Mouse (Mus musculus): ENCODE data around the gene Adh7. TPM values are rescaled to one million over a fixed set of nuclear protein-coding genes. Genes with fewer than 3 reads are reported as not detected.

Adh7 gene
- total RNA-seq, 2 experiments from 2014 or later, result 22.2 to 29.2 TPM

DNA sequence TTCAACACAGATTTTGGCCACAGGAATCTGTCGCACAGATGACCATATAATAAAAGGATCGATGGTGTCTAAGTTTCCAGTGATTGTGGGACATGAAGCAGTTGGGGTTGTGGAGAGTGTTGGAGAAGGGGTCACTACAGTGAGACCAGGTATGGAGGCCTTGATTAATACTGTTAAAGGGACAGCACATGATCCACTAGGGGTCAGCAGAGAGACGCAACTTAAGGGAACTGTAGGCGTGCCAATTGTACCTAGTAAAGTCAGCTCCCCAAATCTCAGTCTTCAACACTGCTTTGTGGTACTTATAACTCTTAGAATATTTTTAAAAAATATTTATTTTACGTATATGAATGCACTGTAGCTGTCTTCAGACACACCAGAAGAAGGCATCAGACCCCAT lies 5.4 kb downstream of the Adh7 start:
- DNase-seq (ENCODE audit: low spot score in 2 of 2), result peak in 1 of 2 experiments; percentile 46

DNA sequence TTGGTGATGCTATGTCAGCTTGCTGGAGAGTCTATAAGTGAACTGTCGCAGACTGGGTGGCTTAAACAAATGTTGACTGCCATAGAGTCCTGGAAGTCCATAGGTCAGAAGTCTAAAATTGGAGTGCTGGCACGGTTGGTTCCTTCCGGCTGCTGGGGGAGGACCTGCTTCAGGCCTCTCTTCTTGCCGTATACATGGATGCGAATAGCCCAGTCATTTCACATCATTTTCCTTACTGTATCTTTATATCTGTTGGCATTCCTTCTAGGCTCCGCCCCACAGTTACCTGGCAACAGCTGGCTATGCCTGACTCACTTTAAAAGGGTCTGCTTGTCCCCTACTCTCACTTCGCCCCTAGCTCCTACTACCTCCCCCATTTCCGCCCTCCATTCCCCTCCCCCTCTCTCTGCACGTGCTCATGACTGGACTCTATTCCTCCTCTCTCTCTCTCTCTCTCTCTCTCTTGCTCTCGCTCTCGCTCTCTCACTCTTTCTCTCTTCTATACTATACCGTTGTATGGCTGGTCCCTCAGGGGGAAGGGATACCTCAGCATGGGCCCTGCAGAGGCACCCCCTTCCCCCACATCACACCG lies 6.9 kb downstream of the Adh7 start:
- no peak for DNase-seq (ENCODE audit: low spot score in 2 of 2)

DNA sequence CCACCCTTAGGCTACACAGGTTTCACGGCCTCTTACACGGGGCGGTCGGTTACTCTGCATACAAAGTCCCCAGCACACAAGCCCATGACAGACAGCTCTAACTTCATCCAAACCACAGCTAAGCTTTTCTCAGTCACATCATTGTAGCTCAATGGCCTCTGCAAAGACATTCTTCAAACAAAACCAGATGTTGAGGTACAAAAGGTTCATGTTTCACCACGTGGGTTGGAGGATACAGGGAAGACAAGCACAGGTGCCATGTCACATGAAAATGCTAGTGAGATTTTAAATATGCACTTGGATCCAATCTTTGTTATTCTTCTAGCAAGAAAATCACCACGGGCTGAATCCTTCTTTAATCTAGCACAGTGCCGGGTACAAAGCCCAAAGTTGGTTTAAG lies 7.8 kb downstream of the Adh7 start:
- DNase-seq (ENCODE audit: low spot score in 2 of 2), result no peak

DNA sequence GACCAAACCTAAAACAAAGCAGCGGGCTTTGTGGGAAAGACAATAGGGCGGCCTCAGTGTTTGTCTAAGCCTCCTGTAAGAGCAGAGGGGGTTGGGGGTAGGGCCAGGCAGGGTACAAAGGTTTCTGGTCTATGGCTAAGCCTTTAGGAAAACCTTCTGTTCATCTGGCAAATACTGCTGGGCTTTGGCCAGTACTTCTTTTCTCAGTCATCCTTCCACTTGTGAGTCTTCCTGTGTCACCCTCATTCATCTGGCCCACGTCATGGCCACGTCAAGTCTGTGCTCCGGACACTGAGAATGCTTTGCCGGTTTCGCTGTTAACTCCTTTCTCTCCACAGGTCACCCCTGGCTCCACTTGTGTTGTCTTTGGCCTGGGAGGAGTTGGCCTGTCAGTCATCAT lies 8.3 kb downstream of the Adh7 start:
- no peak for DNase-seq (ENCODE audit: low spot score in 2 of 2)

DNA sequence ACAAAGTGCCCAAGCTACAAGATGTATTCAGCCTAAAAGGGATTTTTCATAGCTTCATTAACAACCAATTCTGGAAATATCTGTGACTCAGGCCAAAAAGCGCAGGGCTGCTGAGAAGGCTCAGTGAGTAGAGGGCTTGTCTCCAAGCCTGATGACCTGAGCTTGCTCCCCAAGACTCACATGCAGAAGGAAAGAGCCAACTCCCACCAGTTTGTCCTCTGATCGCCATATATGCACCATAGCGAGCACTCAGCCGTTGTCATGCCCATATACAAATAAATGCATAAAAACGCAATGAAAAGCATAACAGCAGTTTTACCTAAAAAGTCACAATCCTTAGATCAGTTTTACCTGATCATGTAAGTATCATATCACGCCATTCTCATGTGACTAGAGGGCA lies 8.9 kb downstream of the Adh7 start:
- no peak for DNase-seq (ENCODE audit: low spot score in 2 of 2)

DNA sequence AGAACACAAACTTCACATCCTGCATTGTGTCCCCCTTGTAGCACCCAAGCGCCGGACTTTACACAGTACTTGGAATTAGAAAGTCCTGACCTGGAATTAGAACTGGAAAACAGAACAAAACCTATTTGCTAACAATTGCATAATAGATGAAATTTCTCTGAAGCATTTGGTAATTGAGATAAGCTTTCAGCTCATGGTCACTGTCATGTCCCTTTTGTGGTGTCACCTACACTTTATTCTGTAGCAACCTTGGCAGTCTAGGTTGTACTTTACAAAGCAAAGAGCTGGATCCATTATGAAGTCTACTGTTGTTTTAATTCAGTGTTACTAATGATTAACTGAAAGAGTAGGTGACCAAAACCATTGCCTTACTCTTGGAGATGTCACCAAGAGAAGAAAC lies 9.5 kb downstream of the Adh7 start:
- no peak for DNase-seq (ENCODE audit: low spot score in 2 of 2)

DNA sequence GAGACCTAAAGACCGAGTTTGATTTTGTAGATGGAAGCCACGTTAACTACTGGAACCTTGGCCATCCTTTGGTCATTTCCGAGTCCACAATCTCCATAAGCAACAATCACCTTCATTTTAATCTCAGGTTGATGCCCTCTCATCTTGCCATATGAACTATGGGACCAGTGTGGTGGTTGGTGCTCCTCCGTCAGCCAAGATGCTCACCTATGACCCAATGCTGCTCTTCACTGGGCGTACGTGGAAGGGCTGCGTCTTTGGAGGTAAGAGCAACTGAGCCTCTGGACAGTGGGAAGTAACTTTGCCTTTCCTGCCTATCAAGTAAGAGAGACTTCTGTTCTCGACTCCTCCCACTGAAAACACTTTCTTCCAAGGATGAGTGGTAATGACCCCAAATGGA lies 10.2 kb downstream of the Adh7 start:
- no peak for DNase-seq (ENCODE audit: low spot score in 2 of 2)

DNA sequence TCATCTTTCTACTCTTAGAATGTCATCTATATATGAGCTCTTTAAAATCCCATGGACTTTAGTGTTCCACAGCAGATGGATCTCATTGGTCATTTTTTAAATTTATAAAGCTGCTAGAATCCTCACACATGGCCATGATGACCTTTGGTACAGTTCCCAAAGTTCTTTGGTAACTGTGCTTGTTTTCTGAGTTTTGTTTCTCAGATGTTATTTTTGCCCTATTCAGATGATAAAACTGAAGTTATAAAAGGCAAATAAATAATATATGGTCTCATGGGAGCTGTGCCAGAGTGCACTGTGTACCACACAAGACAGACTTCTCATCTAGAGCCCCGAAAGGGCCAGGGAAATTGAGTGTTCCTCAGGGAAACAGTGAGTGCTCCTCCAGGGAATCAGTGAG lies 11.9 kb downstream of the Adh7 start:
- DNase-seq (ENCODE audit: low spot score in 2 of 2), result no peak

DNA sequence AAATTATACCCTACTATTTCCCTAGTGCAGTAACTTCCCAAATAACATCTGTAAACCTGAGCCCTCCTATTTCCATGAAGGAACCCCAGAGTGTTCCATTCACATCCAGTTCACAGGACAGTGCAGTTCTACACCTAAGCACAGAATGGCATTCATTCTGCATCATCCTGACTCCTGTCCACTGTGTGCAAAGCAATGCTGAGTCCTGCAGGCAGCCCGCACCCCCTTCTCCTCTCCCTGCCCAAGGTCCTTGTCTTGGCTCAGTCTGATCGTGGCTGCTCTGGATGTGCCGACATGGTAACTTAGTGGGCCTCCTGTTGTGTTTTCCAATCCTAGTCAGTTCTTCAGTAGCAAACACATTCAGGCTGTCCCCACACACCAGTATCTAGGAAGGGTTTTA lies 12.7 kb downstream of the Adh7 start:
- no peak for DNase-seq (ENCODE audit: low spot score in 2 of 2)

DNA sequence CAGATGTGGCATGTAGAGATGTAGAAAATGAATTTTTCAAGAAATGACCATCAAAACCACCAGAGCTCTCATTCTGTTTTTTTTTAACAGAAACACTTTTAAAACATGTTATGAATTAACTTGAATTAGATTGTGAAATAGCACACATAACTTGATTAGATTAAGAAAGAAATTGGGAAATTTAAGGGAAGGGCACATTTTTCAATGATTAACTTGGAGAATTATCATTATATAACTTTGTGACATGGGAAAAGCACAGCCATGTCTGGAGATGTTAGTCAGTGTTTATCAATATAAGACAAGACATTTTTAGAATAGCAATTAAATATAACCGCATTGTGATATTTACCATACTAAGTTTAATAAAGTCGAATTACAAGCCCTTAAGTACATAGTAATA lies 14.0 kb downstream of the Adh7 start:
- DNase-seq (ENCODE audit: low spot score in 2 of 2), result no peak

DNA sequence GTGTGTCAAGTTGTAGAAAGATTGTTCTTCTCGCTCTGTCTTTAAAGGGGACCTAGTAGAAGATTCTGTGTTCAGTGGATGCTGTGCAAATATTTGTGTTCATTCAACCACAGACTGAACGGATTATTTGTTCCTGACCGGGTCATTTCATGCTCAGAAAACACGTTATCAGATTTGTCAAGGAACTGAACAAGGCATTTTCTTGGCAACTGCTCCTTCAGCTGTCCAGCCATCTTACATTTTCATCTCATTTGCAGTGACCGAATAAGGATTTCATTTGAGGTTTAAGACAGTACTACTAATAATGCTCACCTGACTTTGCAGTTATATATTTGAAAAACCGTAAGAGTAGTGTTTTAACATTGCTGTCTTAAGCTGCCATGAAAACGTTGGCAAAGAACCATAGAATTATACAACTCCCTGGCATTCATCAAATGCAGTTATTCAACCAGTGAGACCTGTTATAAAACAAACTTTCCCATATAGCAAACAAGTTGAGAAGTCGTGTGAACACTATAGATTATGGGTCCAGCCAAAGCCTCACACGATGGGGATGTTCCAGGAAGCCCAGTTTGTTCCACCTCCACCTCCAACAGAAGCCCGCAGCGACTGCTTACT lies 19.1 kb downstream of the Adh7 start:
- DNase-seq (ENCODE audit: low spot score in 2 of 2), result no peak

DNA sequence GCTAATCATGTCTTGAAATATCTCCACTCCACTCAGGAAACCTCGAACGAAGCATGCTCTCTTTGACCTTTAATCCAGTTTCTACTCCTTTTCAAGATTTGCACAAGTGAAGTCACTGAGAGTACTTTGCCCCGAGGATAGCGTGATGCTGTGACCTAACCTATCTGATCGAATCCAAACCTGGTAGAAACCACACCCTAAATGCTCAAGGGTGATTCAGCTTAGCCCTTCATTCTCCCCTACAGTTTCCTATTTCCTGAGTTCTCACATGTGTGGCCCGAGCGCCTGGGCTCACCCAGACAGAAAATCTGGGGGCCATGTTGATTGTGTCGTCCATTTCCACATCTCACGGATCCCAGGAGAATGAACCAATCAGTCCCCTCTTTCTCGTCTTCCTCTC lies 20.5 kb downstream of the Adh7 start:
- no peak for DNase-seq (ENCODE audit: low spot score in 2 of 2)

DNA sequence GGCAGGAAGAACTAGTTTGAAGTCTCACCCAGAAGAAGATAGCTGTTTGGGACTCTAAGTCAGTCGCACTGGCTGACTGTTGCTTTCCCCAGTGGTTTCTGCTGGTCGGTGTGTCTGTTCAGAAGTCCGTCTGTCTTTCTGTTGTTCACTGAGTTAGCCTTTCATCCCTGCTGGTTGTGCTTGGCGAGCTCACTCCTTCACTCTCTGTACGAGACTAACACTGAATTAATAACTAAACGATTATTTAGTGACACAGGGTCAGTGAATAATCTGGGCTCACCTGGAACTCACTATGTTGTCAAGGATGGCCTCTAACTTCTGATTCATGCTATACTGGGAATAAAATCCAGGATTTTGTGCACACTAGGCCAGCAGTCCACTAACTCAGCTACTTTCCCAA lies 21.9 kb downstream of the Adh7 start:
- DNase-seq (ENCODE audit: low spot score in 2 of 2), result no peak

DNA sequence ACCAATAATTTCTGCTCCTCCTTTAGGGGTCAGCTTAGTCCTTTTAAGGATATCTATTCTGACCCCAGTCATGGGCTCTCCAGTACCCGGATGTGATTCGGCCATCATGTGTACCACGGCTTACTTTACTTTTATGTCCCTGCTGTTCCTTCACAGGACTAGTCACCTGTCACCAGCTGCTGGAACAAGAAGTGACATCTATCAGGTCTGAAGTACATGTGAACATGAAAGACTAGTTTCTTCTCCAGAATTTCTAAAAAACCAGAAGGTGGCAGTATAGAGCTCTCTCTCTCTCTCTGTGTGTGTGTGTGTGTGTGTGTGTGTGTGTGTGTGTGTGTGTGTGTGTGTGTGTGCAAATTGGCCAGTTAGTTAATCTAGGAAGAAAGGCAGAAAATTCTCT lies 22.9 kb downstream of the Adh7 start:
- no peak for DNase-seq (ENCODE audit: low spot score in 2 of 2)

DNA sequence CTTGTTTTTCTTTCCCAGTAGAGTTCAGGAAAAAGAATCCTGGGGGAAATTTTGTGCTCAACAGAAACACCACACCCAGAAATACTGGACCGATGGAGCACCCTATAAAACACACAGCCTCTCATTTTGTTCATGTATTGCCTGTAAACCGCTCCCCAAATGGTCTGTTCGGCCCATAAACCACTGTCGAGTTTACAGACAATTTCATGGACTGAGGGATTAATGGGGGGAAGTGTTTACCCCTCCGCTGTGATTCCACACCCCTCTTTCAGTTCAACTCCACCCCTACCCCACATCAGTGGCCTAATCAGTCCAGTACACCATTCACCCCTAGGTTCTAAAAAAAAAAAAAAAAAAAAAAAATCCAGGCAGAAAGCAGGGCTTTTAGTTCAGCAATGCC lies 23.4 kb downstream of the Adh7 start:
- DNase-seq (ENCODE audit: low spot score in 2 of 2), result no peak

DNA sequence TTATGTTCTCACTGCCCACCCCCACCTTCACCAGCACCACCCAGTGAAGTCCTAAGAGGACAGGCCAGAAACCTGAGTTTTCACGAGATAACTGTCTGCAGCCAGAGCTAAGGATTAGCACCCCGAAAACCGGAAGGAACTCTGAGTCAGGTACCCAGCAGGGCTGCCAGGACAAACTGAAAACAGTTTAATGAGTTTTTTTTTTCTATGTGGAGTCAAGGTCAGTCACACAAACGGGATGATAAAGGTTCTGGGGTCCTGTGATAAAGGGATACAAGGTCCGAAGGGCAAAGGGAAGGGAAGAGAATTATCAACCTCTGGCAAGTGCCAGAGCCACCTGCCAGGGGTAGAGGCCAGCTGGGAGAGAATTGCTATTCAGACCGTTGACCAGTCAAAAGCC lies 23.8 kb downstream of the Adh7 start:
- DNase-seq (ENCODE audit: low spot score in 2 of 2), result no peak

DNA sequence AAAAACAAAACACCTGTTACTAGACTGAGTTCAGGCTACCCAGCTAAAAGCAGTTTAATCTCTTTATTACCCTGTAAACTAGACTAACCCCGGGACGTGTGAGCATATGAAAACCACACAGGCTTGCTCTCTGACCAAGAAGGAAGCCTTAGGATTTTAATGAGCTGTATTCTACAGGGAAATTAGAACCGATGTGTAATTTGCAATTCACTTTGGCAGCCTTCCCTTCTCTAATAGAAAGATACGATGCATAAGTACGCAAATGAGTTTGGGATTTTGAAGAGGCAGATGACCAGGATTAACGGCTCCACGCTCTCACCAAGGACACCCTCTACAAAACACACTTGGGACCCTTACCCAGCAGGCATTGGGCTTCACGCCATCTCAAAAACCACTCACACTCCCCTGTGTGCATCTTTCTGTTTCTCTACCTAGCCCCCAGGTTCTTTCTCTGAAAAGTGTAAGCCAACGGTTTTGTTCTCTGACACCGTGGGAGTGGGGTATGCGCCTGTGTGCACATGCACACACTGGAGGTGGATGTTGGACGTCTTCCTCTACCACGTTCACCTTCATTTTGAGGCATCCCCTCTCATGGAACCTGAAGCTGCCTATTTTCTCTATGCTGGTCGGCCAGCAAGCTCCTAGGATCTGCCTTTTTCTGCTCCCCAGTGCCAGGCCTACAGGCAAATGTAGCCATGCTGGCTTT lies 24.6 kb downstream of the Adh7 start:
- no peak for DNase-seq (ENCODE audit: low spot score in 2 of 2)

DNA sequence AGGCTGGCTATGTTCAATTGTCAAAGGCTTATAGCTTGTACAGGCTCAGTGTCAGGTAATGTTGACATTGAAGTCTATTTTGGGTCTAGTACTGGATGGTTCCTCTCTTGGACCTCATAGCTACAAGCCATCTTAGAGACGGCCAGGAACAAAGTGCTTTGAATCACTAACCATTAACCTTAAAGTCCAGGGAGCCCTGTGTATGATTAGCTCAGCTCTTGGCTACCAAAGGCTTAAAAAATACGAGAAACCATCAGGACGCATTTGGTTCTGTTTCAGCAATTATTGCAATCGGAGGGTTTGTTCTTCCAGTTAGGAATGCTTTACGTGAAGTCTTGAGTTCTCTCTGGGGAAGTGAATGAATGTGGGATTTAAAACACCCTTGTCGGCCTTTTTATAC lies 25.4 kb downstream of the Adh7 start:
- DNase-seq (ENCODE audit: low spot score in 2 of 2), result no peak

DNA sequence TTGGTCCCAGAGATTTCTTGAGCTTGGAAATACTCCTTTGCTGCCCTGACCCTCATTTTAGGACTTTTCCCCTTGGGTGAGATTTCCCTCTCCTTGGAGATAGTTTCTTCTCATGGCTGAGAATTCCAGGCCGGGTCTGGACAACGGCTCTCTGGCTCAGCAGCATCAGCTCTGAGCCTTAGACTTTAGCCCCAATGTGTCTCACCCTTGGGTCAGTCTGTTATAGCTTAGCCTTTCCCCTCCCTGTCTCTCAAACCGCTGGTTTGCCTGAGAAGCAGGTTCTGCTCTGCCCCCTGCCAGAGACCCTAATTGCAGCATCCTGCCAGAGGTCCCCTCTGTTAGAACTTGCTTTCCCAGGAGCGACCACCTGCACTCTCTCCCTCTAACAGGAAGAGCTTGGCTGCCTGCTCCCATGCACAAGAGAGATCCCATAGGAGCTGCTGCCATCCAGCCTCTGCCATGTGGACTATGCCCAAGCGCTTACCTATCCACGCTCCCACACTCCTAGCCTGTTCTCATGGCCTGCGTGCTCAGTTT lies 26.8 kb downstream of the Adh7 start:
- DNase-seq (ENCODE audit: low spot score in 2 of 2), result no peak

DNA sequence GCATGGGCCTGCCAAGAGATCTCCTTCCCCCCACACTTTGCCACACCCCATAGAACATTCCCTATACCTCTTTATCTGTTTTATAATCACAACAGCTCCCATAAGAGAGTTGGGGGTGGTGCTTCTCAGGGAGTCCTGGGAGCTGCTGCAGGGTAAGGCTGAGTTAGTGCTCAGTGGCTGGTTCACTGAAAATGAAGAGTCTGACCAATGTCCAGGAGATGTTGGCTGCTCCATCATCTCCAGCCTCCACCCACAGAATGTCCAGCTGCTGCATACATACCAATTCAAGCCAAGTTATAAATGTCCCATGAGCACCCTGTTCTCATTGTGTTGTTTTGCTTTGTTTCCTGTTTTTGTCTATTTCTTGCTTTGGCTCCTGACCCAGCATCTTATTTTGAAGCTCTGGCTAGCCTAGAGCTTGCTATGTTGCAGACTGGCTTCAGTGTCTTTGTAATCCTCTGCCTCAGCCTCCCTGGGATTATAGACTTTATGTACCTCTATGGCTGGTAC lies 29.0 kb downstream of the Adh7 start:
- no peak for DNase-seq (ENCODE audit: low spot score in 2 of 2)

DNA sequence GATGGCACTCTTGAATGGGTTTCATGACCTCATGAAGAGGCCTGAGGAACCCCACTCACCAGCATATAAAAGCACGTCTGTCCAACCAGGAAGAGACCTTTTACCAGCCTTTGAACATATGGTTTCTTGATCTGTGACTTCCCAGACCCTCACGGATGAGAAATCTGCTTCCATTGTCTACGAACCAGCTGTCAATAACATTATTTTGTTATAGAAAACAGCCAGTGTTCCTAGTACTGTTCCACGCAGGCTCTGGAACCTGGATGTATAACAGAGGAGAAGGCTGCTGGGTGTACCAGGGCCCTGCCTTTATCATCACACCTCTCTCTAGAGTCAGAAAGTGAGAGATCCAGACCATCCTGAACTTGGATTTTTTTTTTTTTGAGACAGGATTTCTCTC lies 29.7 kb downstream of the Adh7 start:
- DNase-seq (ENCODE audit: low spot score in 2 of 2), result no peak

DNA sequence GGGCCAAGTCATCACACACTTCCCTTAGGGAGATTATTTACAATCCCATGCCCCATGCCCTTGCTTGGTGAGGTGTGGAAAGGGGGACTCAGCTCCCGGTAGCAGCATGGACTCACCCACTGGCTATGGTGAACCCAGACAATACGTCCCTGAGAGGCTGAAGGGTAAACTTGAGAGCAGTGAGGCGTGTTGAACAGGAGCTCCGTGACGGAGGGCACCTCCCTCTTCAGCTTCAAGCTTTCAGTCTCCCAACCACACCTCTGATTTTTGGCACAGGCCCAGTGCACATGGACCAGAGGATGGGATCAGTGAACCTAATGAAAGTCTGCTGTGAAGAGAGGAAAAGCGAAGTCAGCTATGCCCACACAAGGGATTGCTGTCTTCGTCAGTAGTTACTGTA lies 30.5 kb downstream of the Adh7 start:
- DNase-seq (ENCODE audit: low spot score in 2 of 2), result no peak

DNA sequence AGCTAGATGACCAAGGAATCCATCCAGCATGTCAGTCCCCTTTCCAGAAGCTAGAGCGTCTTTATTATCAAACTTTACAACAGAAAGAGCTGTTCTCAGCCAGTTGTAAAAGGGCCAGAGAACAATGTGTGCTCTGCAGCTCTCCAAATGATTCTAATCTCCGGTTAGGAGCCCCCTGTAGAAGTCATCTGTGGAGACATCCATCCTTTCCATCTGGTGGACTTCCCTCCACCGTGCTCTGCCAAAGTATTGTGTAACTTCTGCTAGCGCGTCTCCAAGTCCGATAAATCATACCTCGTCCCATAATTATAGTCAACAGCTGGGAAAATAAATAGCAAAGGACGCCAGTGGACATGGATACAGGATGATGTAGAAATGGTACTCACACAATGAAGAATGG lies 31.2 kb downstream of the Adh7 start:
- no peak for DNase-seq (ENCODE audit: low spot score in 2 of 2)

Data from adrenal gland, postnatal 4 days (tissue).